Mouse (Mus musculus): ENCODE measurements around the gene Gm45208. TPM values are rescaled to one million over a fixed set of nuclear protein-coding genes. Genes with fewer than 3 reads are reported as not detected.

Gm45208 gene
- 0.64 TPM for polyA plus RNA-seq (2012; fragmentation: generic; extraction: Trizol)

GRCm38 (mm10) chrX:7721514-7722281, at the start of gene Gm45208:
Gene Gm45208 (plus strand): TSS chrX:7722245.
- Histone ChIP-seq H3K79me2 (ENCODE audit: control insufficient read depth, insufficient read depth) (peaks cover 8% of the 10 kb centered on the region), H3ac (ENCODE audit: control insufficient read depth, insufficient read length) (peak within 1 kb of the TSS; percentile 35), H3K36me3 (ENCODE audit: control insufficient read depth, insufficient read depth) (no peaks in the 10 kb centered on the region), H3K27me3 (ENCODE audit: control insufficient read depth, insufficient read depth, insufficient read length) (no peaks in the 10 kb centered on the region), H3K4me3 (peak within 1 kb of the TSS; percentile 63), H3K4me2 (ENCODE audit: low read depth) (peak within 1 kb of the TSS; percentile 87)
- no peak for TF ChIP-seq SRF (IDR thresholded peaks at IDR 0.05; ENCODE audit: control insufficient read depth, insufficient read length, low read depth)
- TF ChIP-seq POLR2AphosphoS2 (IDR thresholded peaks at IDR 0.05; ENCODE audit: insufficient read length, low read depth): no peak
- TF ChIP-seq MYOG (IDR thresholded peaks at IDR 0.05; ENCODE audit: control insufficient read depth in 1 of 3, insufficient read depth in 1 of 3, insufficient read length in 2 of 3, low read depth in 2 of 3): no peak
- no peak for TF ChIP-seq TCF12 (IDR thresholded peaks at IDR 0.05; ENCODE audit: insufficient read depth, poor library complexity, severe bottlenecking)
- no peak for TF ChIP-seq POLR2A (IDR thresholded peaks at IDR 0.05; ENCODE audit: insufficient read length, low read depth)
- no peak for TF ChIP-seq TCF3 (IDR thresholded peaks at IDR 0.05; ENCODE audit: insufficient read length, low read depth)
- no peak for TF ChIP-seq USF1 (IDR thresholded peaks at IDR 0.05; ENCODE audit: low read depth)
- no peak for TF ChIP-seq REST (IDR thresholded peaks at IDR 0.05; ENCODE audit: insufficient read depth, insufficient read length)
- TF ChIP-seq E2F4 (IDR thresholded peaks at IDR 0.05; ENCODE audit: insufficient read depth): no peak
- TF ChIP-seq MYOD1 (IDR thresholded peaks at IDR 0.05; ENCODE audit: control insufficient read depth in 1 of 3, insufficient read length in 2 of 3, low read depth in 2 of 3): no peak
- TF ChIP-seq CEBPB (IDR thresholded peaks at IDR 0.05; ENCODE audit: insufficient read depth, poor library complexity, severe bottlenecking): no peak

GRCm38 (mm10) chrX:7672739-7673138, 49.3 kb upstream of the Gm45208 start:
- Histone ChIP-seq H3K4me3 (peak overlapping the region; percentile 62), H3K79me2 (ENCODE audit: control insufficient read depth, insufficient read depth) (peaks cover 14% of the 10 kb centered on the region), H3ac (ENCODE audit: control insufficient read depth, insufficient read length) (no peak overlapping the region), H3K36me3 (ENCODE audit: control insufficient read depth, insufficient read depth) (peaks cover 5% of the 10 kb centered on the region), H3K27me3 (ENCODE audit: control insufficient read depth, insufficient read depth, insufficient read length) (no peaks in the 10 kb centered on the region), H3K4me2 (ENCODE audit: low read depth) (peak overlapping the region; percentile 90)
- TF ChIP-seq MYOD1 (IDR thresholded peaks at IDR 0.05; ENCODE audit: control insufficient read depth in 1 of 3, insufficient read length in 2 of 3, low read depth in 2 of 3) (no peak), REST (IDR thresholded peaks at IDR 0.05; ENCODE audit: insufficient read depth, insufficient read length) (no peak), USF1 (IDR thresholded peaks at IDR 0.05; ENCODE audit: low read depth) (no peak), TCF3 (IDR thresholded peaks at IDR 0.05; ENCODE audit: insufficient read length, low read depth) (no peak), E2F4 (IDR thresholded peaks at IDR 0.05; ENCODE audit: insufficient read depth) (no peak)

- H3ac ChIP-seq (ENCODE audit: control insufficient read depth, insufficient read length): no peak overlapping the region
- H3K79me2 ChIP-seq (ENCODE audit: control insufficient read depth, insufficient read depth): peaks cover 14% of the 10 kb centered on the region
- peak overlapping the region; percentile 90 for H3K4me2 ChIP-seq (ENCODE audit: low read depth)
- peaks cover 5% of the 10 kb centered on the region for H3K36me3 ChIP-seq (ENCODE audit: control insufficient read depth, insufficient read depth)
- TF ChIP-seq CEBPB (IDR thresholded peaks at IDR 0.05; ENCODE audit: insufficient read depth, poor library complexity, severe bottlenecking) (no peak), USF1 (IDR thresholded peaks at IDR 0.05; ENCODE audit: low read depth) (peak; percentile 18), MYOD1 (IDR thresholded peaks at IDR 0.05; ENCODE audit: control insufficient read depth in 1 of 3, insufficient read length in 2 of 3, low read depth in 2 of 3) (peak in 1 of 3 experiments; percentile 40)
- no peak overlapping the region for H3K4me3 ChIP-seq
- H3K27me3 ChIP-seq (ENCODE audit: control insufficient read depth, insufficient read depth, insufficient read length): no peaks in the 10 kb centered on the region
Measured at GRCm38 (mm10) chrX:7673578-7674281, 48.3 kb upstream of the Gm45208 start.

- no peaks in the 10 kb centered on the region for H3K27me3 ChIP-seq (ENCODE audit: control insufficient read depth, insufficient read depth, insufficient read length)
- H3K36me3 ChIP-seq (ENCODE audit: control insufficient read depth, insufficient read depth): no peaks in the 10 kb centered on the region
- TF ChIP-seq E2F4 (IDR thresholded peaks at IDR 0.05; ENCODE audit: insufficient read depth) (no peak), MYOD1 (IDR thresholded peaks at IDR 0.05; ENCODE audit: control insufficient read depth in 1 of 3, insufficient read length in 2 of 3, low read depth in 2 of 3) (no peak), POLR2AphosphoS2 (IDR thresholded peaks at IDR 0.05; ENCODE audit: insufficient read length, low read depth) (no peak), CEBPB (IDR thresholded peaks at IDR 0.05; ENCODE audit: insufficient read depth, poor library complexity, severe bottlenecking) (no peak), POLR2A (IDR thresholded peaks at IDR 0.05; ENCODE audit: insufficient read length, low read depth) (no peak), MAX (IDR thresholded peaks at IDR 0.05; ENCODE audit: low read depth) (no peak), TCF3 (IDR thresholded peaks at IDR 0.05; ENCODE audit: insufficient read length, low read depth) (no peak), SRF (IDR thresholded peaks at IDR 0.05; ENCODE audit: control insufficient read depth, insufficient read length, low read depth) (no peak)
- no peak overlapping the region for H3ac ChIP-seq (ENCODE audit: control insufficient read depth, insufficient read length)
- H3K79me2 ChIP-seq (ENCODE audit: control insufficient read depth, insufficient read depth): peaks cover 14% of the 10 kb centered on the region
- peak overlapping the region; percentile 90 for H3K4me2 ChIP-seq (ENCODE audit: low read depth)
- H3K4me3 ChIP-seq: no peak overlapping the region
Measured at GRCm38 (mm10) chrX:7674284-7675000, 47.6 kb upstream of the Gm45208 start.
